Mouse (Mus musculus): ENCODE measurements at regions not wholly inside any gene's neighbourhood (a gene's known extent, or its start where the extent isn't known, plus 50 kb on each side); places are given as distances from the start of the nearest gene placed in this dataset.

DNA sequence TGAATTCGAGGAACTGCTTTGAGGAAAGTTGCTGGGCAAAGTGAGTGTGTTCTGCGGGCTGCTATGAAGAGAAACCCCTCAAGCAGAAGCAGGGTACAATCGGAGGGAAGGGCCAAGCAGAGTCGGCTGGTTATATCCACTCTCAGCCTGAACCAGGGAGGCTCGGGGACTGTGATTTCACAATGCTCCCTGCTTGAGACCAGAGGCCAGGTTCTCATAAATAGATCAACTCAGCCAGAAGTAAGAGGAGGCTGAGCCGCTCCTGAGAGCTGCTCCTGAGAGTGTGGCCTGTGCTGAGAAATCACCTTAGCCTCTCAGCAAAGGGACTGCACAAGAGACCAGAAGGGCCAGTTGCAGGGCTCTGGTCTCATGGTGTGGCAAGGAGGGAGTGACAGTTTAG, 149.6 kb downstream of the Tfap2c start:
- DNase-seq (ENCODE audit: low spot score) = no peak

DNA sequence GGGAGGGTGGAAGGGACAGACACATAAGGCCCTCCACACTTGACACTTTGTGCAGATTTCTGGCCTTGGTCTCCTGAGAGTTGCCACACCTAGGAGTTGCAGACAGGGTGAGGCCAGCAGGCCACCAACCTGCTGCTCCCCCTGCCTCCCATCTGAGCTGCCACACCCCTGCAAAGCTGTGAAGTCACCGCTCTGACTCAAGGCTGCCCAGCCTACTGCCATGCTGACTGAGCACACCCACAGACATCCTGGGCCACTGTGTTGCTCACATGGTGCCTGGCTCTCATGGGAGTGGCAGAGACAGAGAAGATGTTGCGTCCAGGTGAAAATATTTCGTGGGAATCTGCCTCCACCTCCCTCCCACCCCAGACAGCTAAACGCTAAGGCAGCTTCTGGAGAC, 150.3 kb downstream of the Tfap2c start:
- DNase-seq (ENCODE audit: low spot score) = no peak

DNA sequence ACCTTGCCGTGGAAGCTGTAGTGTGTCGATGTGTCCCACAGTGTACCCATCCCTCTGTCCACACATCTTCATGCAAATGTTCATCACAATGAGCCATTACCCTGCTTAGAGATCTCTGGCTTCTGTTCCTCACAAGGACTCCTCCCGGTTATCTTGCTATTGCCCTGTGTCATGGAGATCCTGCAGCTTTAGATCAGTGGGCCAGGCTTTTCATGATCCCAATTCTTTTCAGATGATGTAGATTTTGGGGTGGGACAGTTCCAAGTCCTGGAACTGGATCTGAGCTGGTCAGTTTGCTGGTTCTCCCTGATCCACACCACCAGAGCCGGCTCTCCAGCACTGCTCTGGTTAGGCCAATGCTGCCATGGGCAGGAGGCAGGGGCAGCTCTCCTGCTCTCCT, 161.2 kb downstream of the Tfap2c start:
- DNase-seq (ENCODE audit: low spot score) = no peak

DNA sequence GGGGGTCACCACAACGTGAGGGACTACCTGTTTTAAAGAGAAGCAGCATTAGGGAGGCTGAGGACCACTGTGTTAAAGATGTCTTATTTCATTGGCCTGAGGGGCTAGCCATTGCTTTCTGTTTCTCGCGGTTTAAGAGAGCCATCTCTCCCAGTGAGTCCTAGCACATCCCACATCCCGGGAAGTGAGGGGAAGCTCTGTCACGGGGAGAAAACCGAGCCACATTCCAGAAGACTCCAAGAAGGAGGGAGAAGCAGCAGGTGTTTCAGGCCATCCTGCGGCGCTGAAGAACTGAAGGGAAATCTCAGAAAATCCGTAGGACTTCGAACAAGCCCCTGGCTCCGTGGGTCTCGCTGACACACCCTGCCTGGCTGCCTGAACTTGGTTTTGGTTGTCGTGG, 177.3 kb downstream of the Tfap2c start:
- no peak for DNase-seq (ENCODE audit: low spot score)

DNA sequence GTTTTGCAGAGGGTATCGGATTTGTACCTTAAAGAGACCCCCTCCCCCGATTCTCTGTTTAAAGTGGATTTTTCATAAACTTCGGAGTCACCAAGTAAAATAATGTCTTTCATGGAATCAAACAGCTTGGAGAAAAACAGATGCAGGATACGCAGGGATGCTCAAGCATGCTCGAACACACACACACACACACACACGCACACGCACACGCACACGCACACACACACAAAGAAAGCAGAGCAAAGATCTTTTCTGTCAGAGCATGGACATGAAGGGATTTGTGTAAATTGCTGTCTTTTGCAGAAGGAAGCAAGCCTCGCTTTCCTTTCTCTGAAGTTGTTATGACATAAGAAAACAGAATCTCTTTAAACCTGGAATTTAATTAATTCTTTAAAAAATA, 178.2 kb downstream of the Tfap2c start:
- DNase-seq (ENCODE audit: low spot score) = no peak

DNA sequence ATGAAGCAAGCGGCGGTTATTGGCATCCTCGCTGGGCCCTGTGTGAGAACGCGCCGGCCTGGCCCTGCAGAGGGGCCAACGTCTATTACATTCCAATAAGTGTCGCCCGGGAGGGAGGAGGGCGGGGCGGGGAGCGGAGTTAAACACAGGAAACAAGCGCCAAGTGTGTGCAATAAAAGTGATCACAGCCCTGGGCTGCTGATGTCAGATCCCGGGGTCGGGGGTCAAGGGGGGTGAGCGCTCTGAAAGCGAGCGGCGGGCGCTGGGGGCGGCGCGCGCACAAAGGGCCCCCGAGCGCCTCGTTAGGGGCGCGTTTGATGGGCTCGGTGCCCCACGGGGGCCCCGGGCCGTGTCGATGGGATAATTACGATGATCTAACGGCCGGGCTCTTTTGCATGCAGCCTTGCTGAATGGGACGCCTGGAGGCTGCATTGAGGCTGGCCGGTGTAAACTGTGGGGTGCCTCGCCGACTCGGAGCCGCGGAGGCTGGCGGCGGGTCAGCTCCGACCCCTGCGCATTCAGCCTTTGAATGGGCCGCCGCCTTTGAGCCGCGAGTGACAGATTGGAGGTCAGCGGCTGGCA, 178.9 kb downstream of the Tfap2c start:
- DNase-seq (ENCODE audit: low spot score) = peak; percentile 1

DNA sequence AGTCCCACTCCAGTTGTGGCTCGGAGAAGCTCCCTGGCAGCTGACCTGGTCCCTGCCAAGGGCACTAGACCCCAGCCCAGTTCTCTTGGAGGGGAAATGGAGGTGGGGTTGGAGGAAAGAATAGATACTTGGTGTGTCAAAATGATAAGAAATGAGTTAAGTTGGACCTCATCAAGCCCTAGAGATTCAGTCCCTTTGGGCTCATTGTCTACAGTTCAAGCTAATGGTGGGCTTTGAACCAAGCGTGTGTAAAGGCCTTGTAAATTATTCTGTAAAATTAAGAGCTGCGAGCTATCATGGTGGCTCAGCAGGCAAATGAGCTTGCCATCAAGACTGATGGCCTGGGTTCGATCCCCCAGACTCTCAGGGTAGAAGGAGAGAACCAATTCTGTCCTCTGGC, 179.8 kb downstream of the Tfap2c start:
- DNase-seq (ENCODE audit: low spot score) = no peak

DNA sequence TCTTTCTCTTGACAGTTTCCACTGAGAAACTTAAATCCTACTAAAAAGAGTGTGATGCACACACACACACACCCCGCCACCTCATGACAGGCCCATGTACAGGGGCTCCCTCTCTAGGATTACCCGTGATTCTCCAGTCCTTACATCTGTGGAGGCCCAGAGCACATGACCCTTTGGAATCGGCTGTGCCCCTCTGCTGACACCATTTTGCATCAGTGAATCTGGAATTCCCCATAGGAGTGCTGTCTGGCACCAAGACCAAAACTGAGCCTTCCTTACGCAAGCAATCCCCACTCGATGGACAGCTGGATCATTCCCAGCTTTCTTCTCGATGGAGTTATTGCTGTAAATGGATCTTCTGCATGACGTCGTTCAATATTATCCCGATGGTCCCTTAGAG, 180.3 kb downstream of the Tfap2c start:
- no peak for DNase-seq (ENCODE audit: low spot score)

DNA sequence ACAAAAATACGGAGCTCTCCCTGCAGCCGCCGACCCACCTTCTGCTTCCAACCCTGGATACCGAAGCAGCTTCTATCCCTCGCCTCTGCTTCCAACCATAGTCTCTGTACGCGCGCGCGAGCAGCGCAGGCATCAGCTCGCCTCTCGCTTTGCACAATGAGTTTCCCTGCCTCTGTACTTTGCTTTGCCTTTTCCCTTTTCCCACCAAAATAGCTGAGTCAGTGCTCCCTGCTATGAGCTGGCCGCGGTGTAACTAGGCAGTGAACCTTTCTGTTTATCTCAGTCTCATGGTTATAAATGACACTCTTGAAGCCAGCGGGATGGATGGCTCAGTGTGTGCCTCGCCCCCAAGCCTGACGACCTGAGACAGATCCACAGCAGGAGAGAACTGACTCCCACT, 182.0 kb downstream of the Tfap2c start:
- DNase-seq (ENCODE audit: low spot score) = no peak

DNA sequence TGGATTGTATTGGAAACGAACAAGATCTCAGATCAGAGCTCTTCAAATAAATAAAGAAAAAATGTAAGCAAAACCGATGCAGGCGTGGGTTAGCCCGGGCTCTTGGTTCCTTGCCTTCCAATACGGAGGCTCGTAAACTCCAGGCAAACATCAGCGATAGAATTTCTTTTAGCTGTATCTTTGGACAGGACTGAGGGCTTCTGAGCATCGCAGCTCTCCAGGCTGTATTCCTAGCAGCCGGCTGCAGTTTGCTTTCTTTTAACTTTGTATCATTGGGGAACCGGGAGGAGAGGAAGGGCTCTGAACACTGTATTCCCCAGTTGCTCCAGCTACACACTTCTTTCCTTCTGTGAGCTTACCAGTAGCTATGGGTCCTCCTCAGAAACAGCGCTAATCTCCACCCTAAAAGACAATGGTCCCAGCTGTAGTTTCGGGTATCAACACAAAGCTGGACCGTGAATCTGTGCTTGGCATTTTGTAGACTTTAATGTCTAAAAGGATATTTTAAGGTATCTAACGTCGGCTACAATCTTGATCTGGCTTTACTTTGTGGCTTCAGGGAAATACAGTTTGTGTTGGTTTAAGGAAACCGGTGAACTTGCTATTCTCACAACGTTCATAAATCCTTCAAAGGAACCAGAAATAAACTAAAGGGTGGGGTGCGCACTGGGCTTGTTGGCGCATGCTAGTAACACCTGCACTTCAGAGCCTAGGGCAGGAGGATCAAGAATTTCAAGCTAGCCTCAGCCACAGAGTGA, 183.2 kb downstream of the Tfap2c start:
- DNase-seq (ENCODE audit: low spot score) = no peak

DNA sequence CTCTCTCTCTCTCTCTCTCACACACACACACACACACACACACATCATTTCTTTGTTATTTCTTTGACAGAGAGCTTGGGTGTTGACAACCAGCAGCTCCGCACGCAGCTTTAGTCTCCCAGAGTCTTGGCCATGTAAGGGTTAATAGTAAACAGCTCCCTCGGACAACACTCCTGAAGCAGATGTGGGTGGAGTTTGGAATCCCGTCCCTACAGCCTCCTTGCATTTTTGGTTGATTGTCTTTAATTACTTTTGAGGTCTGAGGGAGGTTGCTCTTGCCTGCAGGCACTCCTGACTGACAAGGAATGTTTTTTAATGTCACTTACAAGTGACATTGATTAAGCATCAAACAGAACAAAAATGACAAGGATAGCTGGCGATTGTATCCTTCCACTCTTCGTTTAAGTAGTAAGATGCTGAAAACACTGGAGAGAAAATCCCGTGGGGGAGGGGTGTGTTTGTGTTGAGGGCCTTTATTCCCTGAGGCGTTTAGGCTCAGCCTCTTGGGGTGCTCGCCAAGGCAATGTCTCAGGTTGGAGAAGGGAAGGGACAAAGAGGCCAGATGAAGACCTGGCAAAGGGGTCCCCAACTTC, 184.1 kb downstream of the Tfap2c start:
- no peak for DNase-seq (ENCODE audit: low spot score)

DNA sequence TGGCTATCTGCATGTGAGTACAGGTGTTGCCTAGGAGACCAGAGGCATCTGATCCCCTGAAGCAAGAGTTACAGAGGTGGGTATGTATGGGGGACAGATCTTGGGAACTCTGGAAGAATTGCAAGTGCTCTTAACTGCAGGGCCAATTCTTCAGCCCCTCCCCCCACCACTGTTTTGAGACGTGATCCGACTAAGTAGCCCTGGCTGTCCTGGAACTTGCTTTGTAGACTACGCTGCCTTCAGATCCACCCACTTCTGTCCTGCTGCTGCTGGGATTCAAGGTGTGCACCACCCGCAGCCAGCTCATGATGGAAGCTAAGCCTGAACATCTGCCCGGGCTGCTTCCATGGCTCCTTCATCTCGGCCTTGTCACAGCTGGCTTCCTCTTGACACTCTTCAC, 186.2 kb downstream of the Tfap2c start:
- no peak for DNase-seq (ENCODE audit: low spot score)

DNA sequence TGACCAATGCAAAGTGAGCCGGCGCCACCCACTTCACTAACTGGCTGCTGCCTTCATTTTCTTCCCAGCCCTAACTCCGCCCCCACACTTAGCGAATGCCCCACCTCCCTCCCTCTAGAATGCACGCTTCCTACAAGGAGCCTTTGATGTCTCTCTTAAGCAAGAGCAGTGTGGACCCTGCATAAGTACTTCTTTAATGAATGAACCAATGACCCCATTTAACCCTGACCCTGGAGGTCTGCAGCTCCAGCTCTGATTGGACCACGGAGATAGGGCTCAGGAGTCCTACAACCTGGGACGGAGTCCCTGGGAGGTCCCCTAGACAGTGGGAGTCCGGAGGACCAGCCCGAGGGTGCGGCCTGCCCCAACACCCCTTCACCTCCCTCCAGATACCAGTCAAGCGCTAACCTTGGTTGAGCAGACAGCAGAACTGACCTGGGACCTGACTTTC, 189.7 kb downstream of the Tfap2c start:
- DNase-seq (ENCODE audit: low spot score) = no peak

DNA sequence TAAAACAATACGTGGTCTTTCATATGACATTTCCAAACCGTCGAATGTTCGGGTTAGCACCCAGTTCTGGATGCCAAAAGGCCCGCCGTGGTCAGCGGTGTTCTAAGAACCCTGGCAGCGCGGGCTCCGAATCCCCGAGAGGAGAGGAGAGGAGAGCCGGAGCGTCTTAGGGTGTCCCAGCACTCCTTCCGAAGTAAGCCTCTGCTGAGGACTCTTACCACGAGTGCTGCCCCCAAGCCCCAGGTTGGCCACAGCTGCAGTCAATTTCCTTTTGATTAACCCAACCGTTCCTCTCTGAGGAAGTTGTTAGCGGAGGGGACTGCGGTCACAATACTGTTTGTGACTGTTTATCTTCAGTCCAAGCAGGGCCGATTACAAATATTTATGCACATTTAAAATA, 190.1 kb downstream of the Tfap2c start:
- no peak for DNase-seq (ENCODE audit: low spot score)

DNA sequence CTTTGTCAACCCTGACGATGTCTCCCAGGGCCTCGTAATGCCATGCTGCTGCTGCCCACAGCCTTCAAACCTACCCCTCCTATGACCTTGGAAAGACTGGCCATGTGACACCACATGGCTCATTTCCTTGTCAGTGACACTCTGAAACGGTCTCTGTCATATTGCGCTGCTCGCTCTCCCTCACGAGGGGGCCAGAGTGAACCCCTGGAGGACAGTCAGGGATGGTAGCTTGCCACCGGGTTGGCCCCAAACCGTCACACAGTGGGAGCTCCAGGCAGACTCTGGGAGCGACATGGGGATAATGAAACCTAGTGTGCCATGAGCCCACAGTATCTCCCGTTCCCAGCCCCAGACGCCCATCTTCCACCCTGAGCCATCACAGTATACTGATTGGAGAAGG, 188.8 kb downstream of the Bmp7 start:
- DNase-seq (ENCODE audit: low spot score) = no peak

DNA sequence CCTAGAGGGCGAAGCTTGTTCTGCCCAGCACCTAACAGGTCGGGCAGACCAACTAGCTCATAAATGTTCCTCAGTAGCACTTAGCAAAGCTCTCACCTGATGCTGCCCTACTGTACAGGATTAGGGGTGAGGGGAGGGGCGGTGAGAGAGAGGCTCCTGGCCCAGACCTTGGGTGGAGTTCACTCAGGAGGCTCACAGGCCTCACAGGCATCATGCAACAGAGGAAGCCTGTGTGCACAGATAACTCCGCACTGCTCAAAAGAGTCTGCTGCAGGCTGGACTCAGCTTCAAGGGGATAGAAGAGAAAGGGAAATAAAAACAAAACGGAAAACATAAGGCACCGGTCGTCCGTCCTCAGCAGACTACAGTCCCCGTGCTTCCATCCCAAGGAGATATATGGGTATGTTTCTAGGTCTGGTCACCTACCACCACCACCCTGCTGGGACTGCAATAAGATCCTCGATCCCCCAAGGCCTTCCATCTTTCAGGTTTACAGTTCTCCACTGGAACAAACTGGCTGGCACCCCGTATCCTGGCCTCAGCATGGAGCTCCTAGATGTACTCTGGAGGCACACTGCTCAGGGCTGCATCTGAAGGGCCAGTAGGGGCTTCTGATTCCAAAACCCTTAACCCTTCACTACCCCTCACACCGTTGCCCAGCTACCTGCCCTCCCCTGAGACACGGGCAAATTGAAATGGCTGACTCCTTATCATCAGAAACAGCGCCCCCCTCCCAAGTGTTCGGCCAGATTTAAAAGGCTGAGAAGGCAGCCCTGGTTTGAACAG, 184.2 kb downstream of the Bmp7 start:
- DNase-seq (ENCODE audit: low spot score) = no peak

DNA sequence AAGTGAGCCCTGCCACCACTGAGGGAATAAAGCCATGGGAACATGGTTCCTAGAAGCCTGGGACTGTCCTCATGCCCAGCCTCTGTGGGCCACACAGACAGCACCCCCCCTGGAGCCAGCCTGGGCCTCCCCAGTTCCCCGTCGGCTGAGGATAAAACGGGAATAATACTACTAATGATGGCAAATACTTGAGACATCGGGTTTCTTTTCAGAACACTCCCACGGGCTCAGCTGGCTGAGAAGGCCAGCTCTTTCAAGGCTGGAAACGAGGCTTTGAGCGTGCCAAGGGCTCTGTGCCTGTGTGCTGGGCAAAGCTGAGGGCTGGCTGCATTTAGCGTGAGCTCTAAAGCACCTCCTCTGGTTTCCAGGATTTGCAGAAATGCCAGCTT, 183.7 kb downstream of the Bmp7 start:
- no peak for DNase-seq (ENCODE audit: low spot score)

DNA sequence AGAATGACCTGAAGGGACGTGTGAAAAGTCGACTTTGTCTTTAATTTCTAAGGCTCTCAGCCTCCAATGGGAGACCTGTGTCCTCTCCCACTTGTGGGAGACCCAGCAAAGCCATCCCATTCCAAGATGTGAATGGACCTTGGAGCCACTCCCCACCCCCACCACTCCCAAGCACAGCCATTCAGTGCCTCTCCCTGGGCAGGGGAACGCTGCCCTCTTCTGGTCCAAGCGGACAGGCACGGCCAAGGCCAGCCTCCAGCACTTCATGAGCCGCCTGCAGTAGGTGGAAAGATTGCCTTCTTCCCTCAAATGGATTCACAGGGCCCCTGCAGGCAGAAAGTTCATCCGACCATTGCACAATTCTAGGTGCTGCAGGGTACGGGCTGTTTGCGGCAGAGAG, 181.6 kb downstream of the Bmp7 start:
- DNase-seq (ENCODE audit: low spot score) = no peak

DNA sequence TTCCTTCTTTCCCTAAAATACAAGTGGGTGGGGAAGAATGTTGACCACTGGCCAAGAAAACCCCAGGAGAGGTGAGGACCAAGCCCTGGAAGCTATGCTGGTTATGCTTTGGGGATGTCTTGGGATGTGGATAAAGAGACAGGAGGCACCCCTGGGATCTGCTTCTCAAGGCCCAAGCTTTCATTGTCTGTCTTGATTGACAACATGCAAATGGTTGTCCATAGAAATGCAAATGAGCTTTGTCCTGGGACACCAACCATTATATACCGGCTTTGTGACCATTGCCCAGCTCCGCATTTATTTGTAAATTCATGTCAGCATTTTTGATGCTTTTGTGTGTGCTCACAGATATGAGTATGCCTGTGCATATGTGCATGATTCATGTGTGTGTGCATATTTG, 174.9 kb downstream of the Bmp7 start:
- DNase-seq (ENCODE audit: low spot score) = no peak

DNA sequence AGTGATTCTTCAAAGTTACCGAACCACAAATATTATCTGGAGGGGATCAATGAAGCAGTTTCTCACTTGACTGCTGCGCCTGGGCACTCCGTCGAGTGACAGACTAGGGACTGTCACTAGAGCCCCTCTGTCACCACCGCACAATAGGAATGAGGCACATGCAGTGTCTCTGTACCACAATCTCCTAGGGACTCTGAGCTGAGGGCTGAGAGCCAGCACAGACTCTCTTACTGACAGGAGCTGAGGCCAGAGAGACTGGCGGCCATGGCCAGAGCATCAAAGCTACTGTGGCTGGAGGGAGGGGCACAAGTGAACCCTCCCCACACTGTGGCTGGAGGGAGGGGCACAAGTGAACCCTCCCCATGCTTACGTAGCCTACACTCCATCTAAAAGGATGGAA, 173.7 kb downstream of the Bmp7 start:
- DNase-seq (ENCODE audit: low spot score) = no peak

DNA sequence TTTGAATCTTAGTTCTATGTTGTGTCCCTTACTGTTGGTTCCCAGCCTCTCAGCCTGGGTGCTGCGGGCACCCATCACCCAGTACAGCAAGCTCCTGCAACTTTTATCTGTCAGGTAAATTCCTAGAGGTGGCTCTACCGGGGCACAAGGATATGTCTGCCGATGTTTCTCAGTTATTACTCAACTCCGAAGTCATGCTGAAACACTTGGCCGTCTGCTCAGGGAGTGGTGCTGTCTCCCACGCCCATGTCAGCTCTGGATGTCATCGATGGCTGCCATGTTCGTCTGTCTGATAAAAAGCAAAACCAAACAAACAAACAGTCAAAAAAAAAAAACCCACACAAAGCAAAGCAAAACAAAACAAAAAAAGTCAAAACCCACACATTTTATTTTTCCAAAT, 171.4 kb downstream of the Bmp7 start:
- DNase-seq (ENCODE audit: low spot score) = no peak

DNA sequence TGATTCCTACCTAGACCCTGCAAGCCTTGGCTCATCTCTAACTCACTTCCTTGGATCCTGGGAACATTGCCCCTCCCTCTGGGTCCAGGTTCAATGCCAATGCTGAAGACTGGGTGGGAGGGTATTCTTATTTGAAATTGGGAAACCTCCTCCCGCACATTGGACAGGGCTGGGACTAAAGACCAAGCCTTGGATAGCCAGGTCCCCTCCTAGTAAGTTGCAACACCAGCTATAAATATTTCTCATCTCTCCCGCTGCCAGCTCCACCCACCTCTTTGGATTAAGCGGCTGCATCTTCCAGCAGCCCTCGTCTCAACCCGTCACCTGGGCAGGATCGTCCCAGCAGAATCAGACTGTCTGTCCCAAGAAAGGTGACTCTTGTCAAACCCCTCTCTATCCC, 170.1 kb downstream of the Bmp7 start:
- no peak for DNase-seq (ENCODE audit: low spot score)

DNA sequence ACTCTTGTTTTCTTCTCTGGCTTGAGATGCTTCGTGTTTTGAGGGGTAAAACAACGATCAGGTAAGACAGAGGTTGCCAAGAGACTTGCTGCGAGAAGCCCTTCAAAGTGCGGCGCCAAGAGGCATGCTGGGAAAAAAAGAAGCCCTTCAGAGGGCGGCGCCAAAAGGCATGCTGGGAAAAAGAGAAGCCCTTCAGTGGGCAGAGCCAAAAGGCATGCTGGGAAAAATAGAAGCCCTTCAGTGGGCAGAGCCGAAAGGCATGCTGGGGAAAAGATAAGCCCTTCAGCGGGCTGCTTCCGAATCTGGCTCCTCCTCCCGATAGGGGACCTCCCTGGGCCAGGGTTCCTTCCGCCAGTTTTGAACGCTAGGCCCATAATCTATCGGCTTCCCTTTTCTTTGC, 169.5 kb downstream of the Bmp7 start:
- no peak for DNase-seq (ENCODE audit: low spot score)
